Mouse (Mus musculus): ENCODE measurements around the gene Atp8b4.

Atp8b4 gene

DNA sequence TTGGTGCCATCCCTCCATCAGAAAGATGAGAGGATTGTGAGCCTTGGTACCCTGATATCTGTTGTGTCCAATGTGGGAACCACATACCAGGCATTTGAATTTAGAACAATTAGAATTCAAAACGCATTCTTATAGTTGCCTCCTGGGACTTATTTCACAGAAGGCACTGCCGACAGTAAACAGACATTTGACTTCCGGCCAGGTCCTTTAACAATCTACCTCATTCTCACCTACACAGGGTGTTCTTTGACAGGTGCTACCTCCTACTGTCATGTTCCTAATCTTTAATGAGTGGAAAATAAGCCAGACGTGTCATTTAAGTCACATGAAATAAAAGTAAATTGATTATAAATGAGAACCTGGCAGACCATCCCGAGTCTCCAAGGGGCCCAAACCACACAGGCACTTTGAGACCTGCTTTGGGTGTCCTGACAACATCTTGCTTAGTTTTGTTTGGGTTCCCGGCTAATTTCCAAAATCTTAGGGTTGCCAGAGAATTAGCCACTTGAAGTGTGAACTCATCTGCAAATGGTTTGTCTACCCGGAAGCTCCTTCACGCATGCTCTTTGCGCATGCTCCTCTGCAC lies 67.9 kb downstream of the Atp8b4 start:
- DNase-seq, result no peak

DNA sequence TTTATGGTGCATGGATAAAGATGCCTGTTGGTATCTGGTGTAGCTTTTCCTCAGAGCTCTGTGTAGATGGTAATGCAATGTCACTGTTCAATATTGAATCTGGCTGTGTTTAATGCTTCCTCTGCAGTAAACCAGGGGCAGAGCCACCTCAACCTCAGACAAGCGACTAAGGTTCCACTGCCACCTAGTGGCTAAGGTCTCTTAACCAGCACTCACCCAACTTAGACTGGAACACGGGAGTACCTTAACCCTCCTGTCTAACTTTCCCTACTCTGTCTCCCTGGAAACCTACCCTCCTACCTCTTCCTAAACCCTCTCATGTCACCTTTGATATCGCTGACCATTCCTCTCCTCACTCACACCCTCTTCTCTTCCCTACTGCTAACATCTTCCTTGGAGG lies 71.2 kb downstream of the Atp8b4 start:
- DNase-seq, result peak; percentile 11

DNA sequence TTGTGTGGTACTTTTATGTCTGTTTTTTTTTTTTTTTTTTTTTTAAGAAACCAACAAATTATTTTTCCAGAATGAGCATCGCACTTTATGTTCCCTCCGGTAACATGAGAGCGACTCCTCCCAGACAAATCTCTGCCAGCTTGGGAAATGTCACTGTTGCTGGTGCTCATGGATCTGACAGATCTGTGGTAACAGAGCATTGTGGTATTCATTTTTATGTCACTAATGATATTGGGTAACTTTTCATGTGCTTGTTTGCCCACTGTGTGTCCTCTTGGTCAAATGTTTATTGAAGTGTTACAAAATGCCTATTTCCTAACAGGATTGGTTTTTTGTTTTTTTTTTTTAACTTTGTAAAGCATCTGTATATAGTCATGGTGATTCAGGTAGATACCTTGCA lies 75.3 kb downstream of the Atp8b4 start:
- DNase-seq, result no peak

DNA sequence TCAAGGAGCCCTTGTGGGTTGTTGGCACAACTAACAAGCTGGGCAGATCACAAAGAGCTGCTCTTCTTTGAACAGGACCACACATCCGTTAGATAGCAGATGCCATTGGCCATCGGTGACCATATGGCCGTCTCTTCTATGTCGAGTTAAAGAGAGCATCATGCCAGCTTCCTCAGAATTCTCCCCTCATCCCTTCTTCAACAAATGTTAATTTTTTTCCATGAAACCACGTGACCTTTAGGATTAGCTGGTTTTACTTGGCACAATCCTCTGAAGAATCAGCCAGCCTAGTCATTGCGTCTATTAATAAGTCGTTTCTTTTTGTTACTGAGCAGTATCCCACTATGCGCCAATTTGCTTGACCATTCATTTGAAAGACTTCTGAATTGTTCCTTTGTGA lies 75.8 kb downstream of the Atp8b4 start:
- DNase-seq, result no peak

DNA sequence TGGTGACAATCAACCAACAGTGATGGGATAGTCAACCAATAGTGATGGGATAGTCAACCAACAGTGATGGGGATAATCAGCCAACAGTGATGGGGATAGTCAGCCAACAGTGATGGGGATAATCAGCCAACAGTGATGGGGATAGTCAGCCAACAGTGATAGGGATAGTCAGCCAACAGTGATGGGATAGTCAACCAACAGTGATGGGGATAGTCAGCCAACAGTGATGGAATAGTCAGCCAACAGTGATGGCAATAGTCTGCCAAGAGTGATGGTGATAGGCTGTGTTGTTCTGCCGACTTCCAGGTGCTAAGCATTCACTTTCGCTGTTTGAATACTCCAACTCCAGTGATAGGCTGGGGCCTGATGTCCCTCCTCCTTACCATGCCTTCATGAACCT lies 79.6 kb downstream of the Atp8b4 start:
- no peak for DNase-seq

DNA sequence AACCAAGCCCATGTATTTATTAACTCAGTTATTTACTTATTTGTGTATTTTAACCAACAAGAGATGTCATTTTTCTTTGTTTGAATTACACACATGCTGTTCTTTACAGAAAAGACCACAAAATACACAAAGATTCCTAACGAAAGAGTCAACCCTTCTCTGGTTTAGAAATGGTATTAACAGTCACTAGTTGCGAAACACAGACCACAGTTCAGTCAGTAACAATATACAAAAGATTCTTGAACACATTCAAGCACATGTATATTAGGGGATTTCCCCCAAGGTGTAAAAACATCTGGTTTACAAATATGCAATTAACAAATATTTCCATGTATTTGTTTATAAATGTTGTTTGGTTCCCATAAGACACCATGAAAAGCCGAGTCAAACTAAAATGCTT lies 81.6 kb downstream of the Atp8b4 start:
- DNase-seq, result no peak

DNA sequence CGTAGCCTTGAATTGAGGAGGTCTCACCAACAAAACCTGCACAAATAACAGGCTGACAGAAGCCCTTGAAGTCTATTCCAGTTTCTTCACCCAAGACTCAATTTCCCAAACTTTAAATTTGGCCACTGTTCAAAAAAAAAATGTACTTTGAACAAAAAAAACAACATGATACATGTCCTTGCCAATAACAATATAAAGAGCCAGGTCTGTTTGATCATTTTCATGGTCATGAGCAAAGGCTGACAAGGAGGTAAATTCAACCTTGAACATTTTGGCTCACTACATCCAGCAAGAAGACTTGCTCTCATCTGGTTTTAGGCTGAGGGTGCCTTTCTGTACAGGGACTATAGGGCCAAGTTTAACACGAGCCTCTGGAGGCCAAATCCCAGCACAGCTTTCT lies 83.7 kb downstream of the Atp8b4 start:
- no peak for DNase-seq

DNA sequence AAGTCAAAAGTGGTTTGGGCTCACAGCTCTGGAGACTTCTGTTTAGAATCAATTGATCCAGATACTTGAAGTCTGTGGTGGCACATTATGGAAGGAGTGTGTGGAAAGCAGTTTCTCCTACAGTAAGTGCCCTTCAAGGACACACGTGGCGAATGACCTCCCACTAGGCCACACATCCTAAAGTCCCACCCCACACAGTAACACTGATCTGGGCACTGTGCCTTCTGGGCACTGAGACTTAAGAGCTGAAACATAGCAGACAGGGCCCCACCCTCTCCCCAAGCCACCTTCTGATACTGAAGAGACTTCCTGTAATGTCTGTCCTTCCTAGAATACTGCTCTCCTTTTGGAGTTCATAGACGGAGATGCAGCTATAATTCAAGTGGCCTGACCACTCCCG lies 84.5 kb downstream of the Atp8b4 start:
- no peak for DNase-seq

DNA sequence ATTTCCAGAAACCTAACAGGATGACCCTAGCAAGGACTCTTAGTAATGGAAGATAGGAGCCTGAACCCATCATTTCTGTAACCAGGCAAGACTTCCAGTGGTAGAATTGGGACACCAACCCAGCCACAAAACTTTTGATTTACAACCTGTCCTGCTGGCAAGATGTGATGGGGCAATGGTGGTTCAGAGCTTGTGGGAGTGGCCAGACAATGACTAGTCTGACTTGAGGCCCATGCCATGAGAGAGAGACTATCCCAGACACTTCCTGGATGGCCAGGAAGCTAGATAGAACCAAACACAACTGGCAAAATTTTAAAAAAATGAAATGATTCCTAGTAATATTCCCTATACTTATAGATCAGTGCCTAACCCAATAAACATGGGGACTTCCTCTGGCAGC lies 87.7 kb downstream of the Atp8b4 start:
- no peak for DNase-seq

DNA sequence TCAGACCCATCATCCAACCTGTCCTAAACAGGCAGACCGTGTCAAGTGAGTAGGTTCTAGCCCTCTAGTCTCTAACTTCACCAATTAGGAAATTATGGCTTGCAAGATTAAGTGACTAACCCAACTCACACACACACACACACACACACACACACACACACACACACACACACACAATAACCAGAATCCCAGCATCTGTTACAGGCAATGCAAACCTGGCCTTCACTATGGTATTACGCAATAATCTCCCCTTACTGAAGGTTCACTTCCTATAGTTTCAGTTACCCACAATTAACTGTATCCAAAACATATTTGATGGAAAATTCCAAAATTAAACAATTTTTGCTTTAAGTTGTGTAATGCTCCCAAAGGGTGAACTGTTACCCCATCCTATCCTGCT lies 101.0 kb downstream of the Atp8b4 start:
- no peak for DNase-seq

DNA sequence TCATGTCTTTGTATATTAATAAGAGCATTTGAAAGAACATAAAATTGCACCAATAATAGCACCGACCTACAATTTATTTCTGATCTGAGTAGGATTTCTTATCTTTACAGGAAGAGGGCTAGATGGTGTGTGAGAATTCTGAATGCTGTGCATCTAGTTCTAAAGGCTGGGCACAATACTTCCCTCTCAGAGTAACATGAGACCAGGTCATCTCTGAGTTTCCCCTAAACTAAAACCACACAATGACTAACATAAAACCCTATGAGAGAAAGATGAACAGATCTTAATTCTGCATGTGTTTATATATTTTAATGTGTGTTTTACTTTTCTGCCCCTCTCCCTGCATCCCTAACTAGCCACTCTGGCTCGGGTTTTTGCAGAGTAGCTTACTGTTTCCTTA lies 101.5 kb downstream of the Atp8b4 start:
- no peak for DNase-seq

DNA sequence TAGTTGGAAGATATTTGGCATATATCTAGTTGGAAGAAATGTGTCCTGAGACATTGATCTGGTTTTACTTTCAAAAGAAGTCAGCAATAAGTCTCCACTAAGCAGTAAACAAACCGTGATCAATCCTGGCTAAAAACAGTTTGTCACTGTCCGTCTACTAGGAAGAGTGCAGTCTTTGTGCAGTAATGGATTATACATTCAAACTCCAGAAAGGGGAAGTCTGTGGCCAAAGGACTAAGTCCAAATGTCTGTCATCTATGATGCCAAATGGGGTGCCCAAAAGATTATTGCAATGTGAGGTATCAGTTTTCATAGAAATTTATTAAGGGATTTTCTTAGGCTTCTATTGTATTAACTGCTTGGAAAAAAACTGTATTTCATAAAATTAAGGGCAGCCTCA lies 102.3 kb downstream of the Atp8b4 start:
- DNase-seq, result no peak

DNA sequence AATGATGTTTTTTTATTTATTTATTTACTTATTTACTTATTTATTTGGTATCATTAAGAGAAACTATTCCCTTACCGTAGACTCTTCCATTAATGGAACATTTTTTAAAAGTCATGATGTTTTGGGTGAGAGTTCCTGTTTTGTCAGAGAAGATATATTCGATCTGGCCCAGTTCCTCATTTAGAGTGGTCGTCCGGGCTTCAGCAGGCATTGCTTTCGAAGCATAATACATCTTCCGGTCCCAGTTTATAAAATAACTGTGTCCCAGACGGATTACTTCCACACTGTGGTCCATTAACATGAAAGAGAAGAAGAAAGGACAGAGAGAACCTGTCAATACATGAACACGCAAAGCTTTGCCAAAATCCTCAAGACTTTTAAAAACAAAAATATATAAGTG lies 103.0 kb downstream of the Atp8b4 start:
- no peak for DNase-seq

DNA sequence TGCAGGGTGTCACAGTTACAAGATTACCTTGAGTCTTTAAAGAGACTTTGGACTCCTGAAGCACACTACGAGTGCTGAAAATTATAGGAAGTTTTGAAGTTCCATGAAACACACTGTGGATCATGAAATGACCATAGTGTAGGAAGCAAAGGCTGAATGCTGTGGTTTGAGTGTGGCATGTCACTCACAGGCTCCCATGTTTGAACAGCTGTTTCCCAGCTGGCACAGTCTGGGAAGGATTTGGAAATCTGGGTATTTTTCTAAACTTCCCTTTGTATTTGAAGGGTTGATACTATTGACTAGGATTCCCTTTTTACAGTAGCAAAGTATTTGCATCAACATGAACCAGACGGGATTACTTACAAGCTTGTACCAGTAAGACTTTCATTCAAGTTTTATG lies 105.5 kb downstream of the Atp8b4 start:
- DNase-seq, result no peak

DNA sequence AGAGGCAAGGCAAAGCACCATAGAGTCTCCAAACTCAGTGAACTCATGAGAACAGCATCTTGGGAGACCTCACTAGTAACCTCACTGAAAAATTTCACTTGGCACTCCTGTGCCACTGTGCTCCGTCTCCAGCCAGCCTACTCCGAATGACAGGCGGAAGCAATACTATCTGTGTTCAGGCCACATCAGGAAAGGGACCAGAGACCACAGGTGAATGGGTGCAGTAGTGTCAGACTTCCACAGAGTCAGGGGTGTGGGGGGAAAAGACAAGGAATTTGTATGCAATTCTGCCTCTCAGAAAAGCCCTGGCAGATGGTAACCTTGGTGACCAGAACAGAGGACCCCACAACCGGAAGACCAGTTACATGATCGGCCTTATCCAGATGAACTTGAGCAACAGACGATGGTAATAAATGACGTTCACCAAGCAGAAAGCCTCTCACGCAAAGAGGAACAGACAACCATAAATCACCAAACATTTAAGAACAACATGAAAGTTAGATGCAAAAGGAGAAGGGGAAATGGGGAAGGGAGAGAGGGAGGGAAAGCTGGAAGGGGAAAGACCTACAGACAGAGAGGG lies 112.9 kb downstream of the Atp8b4 start:
- DNase-seq, result no peak

DNA sequence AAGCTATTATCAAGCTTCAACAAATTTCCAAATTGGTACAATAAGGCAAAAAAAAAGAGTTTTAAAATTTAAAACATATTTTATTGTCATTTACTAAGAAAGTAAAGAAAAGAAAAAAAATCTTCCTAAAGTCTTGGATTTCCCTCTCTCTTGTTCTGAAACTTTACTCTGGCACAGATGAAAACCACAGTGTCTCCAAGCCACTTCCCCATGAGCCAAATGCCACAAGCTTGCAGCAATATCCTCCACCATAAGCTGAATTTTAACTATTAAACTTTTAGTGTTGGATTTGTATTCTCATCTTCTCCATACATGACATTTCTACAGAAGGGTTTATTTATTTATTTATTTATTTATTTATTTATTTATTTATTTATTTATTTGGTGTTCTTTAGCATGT lies 114.4 kb downstream of the Atp8b4 start:
- no peak for DNase-seq

DNA sequence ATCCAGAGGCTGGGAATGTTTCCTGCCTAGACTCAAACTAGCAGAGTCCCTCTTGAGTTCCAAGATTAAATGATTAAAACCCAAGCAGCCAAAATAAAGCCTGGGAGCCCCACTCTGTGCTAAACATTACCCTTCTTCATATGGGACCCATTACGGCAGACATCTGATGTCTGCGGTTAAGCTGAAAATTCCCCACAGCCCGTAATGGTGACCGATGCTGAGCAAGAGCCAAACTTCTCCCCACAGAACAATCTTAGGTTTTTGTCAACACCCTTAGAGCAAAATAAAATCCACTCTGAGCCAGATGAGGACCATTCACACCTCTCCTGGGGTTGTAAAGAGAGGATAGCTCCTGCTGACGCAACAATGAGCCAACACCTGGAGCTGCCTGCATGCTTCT lies 120.2 kb downstream of the Atp8b4 start:
- DNase-seq, result no peak

DNA sequence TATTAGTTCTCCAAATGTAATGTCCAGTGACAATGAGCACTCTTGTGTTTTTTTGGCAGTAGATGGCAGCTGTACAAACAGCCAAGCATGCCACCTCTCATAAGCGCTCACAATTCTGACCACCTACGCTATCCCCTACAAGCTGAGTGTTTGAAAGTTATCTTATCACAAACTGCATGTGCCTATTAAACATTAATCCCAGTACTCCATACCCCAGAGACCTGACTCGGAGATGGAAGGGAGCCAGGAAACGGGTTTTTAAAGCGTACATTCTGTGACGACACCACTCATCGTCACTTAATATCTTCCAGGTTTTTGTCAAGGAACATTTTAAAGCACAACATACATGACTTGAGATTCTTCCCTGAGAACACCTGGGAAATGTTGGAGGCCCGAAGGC lies 128.8 kb downstream of the Atp8b4 start:
- DNase-seq, result no peak

DNA sequence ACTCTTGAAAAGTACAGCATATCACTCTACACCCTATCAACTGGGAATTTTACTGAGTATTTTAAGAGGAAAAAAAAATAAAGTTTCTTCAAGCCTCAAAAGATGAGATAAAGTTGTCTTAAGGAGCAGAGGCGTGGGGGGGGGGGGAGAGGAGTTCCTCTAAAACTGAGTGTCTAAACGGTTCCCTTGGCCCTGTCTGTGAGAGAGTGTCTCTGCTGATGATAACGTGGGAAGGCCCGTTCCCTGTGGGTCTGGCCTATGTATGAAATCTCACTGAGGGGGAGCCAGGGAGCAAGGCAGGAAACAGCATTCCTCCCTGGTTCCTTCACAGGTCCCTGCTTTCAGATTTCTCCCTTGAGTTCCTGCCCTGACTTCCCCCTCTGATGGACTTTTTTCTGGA lies 130.7 kb downstream of the Atp8b4 start:
- no peak for DNase-seq

DNA sequence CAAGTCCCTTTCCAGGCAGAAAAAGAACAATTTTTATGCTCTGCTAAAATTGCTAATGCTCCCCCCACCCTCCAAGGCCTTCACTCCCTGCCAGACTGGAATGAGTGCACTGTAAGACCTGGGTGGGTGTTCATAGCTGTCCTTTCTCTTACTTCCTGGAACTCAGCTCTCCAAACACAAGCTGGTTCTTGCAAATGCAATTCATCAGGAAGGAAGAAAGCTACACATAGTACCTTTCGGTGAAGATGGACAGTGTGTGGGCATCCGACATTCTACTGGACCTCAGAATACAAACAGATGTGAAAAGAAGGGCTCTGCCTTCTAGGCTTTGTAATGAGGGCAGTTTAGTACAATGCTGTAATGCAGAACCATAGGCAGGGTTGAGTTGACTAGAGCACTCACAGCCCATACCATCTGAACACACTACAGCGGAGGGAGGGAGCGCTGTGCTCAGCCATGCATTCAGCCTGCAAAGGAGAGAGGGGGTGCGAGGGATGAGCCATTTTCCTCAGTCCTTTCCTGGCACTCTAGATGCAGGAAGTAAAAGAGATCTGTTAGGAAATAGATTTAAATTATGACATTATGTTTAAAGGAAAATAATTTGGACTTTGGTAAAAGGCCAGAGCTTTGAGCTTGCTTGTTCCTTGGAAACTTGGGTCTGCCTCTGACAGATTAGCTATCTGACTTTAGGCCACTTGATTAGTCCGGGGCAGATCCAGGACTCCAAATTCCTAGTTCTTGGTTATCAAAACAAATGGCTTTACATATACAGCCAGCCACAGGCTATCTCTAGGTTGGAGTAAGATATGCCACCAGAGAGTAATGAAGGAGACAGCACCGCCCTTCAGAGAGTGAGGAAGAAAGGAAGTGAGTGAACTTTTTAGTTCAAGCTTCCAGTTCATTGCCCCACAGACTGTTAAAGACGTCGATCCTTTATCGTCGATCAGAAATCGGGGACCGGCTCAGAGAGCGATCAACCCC lies 136.4 kb downstream of the Atp8b4 start:
- no peak for DNase-seq

DNA sequence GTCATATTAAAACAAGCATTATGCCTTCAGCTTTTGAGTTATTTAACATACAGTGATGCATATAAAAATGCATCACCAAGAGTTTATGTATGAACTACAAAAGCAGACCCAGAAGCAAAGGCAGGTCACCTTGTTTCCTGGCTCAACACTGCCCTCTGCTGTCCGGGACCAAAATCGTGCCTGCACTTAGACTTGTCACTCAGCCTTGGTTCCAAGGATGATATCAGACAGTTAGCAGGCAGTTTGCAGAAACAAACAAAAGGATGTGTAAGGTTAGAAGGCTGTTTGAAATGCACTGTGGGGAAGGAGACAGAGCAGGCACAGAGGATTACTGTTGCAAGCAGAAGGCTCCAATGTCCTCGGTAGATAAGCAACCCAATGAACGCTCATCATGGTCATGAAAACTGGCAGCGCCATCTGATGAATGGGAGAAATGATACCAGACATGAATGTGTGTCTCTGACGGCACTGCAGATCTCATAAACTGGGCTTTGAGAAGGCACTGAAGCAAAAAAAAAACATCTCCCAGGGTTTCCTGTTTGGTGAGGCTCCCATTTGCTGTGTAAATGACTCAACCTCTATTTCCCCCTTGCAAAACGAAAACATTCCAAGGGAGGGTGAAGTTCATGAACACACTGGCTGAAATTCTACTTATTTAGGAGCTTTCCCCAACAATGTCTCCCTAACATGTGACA lies 137.3 kb downstream of the Atp8b4 start:
- DNase-seq, result peak; percentile 31

DNA sequence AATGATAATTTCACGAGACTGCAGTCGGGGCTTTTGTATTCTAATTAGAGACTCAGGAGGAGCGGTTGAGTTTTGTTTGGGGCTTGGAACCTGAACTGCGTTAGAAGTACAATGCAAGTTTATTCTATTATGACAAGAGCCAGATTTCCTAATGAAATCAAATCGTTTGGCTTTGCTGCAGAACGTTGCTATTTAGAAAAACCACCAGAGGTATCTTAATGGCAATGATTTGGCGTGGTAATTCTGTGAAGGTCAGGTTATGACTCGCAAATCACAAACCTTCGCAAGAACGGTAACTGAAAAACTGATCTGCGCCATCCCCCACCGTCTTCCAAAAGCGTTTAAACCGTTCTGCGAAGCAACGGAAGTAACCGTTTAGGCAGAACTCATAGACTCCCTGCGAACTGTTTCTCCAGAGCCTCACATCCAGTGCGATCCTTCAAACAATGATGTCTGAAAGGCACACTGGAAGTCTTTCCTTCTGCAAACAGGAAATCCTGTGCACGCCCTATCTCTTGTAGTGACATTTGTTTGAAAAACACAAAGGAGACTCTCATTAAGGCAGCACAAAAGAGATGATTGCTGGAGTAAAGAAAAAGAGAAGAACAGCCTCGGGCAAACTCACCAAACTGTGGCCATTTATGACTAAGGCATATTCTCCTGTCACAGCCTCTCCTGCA lies 139.2 kb downstream of the Atp8b4 start:
- DNase-seq, result no peak

DNA sequence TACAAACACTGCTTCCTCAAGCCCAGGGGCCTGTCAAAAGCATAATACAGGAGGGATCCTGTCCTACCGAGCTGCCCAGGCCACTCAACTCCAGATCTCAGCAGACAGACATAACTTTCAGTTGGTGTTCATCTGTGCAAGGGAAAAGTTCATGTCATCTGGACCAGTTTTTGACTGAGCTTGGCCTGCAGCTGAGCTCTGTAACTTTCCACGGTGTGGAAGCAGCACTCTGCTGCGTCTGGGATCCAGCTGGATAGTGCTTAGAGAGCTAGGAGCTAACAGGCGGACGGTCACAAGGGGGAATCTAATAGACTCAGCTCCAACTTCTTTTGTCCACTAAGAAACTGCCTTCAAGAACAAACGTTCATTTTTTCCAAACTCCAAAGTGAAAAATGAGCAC lies 139.8 kb downstream of the Atp8b4 start:
- peak; percentile 15 for DNase-seq

Data from kidney, adult 11 months (tissue).